Mouse (Mus musculus): ENCODE results near the gene Porcn. TPM values are rescaled to one million over a fixed set of nuclear protein-coding genes. Genes with fewer than 3 reads are reported as not detected.
A peak's percentile ranks its signal among the peaks of the same experiment; 100 is the strongest.

Gene Porcn
- total and polyA plus RNA-seq, 3 experiments: 0.22 to 4.6 (median 2.7) TPM

- ATAC-seq (ENCODE audit: extremely low read depth, insufficient number of reproducible peaks, low FRiP score, poor library complexity, severe bottlenecking): no peak
- H3K4me1 ChIP-seq (ENCODE audit: insufficient read depth, low read depth, low read length): peaks cover 22% of the 10 kb centered on the region
- no peak for TF ChIP-seq TAL1 (conservative IDR thresholded peaks at IDR 0.05; ENCODE audit: low read depth, low read length)
- TF ChIP-seq GATA1 (IDR thresholded peaks at IDR 0.05; ENCODE audit: borderline replicate concordance, low read length): no peak
- TF ChIP-seq GATA2 (IDR thresholded peaks at IDR 0.05; ENCODE audit: borderline replicate concordance, low read depth, low read length): no peak
- TF ChIP-seq CTCF (IDR thresholded peaks at IDR 0.05; ENCODE audit: low read depth, low read length): no peak
- no peak for TF ChIP-seq POLR2AphosphoS5 (IDR thresholded peaks at IDR 0.05; ENCODE audit: insufficient replicate concordance, low read depth, low read length)
- peaks cover 4% of the 10 kb centered on the region; the same call in 1 of the 2 replicates for H3K27me3 ChIP-seq (ENCODE audit: insufficient read depth, low read length)
- no peaks in the 10 kb centered on the region for H3K9me3 ChIP-seq (replicated peaks)
- no peak overlapping the region for H3K4me3 ChIP-seq (ENCODE audit: low read depth, low read length)
- DNase-seq (ENCODE audit: low spot score): no peak
- no peaks in the 10 kb centered on the region for H3K36me3 ChIP-seq (replicated peaks)
Measured at GRCm38 (mm10) chrX:8204076-8204475, 2.2 kb downstream of the Porcn start.

GRCm38 (mm10) chrX:8203105-8203504, 3.2 kb downstream of the Porcn start:
- H3K36me3 ChIP-seq (replicated peaks): no peaks in the 10 kb centered on the region
- no peak overlapping the region for H3K4me3 ChIP-seq (ENCODE audit: low read depth, low read length)
- peaks cover 4% of the 10 kb centered on the region; the same call in 1 of the 2 replicates for H3K27me3 ChIP-seq (ENCODE audit: insufficient read depth, low read length)
- ATAC-seq (ENCODE audit: extremely low read depth, insufficient number of reproducible peaks, low FRiP score, poor library complexity, severe bottlenecking) (no peak), DNase-seq (ENCODE audit: low spot score) (no peak)
- H3K9me3 ChIP-seq (replicated peaks): no peaks in the 10 kb centered on the region
- no peak for TF ChIP-seq TAL1 (conservative IDR thresholded peaks at IDR 0.05; ENCODE audit: low read depth, low read length)
- TF ChIP-seq POLR2AphosphoS5 (IDR thresholded peaks at IDR 0.05; ENCODE audit: insufficient replicate concordance, low read depth, low read length): no peak
- TF ChIP-seq CTCF (IDR thresholded peaks at IDR 0.05; ENCODE audit: low read depth, low read length): no peak
- no peak for TF ChIP-seq GATA1 (IDR thresholded peaks at IDR 0.05; ENCODE audit: borderline replicate concordance, low read length)
- no peak for TF ChIP-seq GATA2 (IDR thresholded peaks at IDR 0.05; ENCODE audit: borderline replicate concordance, low read depth, low read length)
- H3K4me1 ChIP-seq (ENCODE audit: insufficient read depth, low read depth, low read length): peaks cover 26% of the 10 kb centered on the region

GRCm38 (mm10) chrX:8193419-8193723, 13.0 kb downstream of the Porcn start, which contains the start of gene Ebp:
Ebp (minus strand) TSS chrX:8193512.
- H3K9me3 ChIP-seq (replicated peaks): no peaks in the 10 kb centered on the region
- ATAC-seq (ENCODE audit: extremely low read depth, insufficient number of reproducible peaks, low FRiP score, poor library complexity, severe bottlenecking) (no peak), DNase-seq (ENCODE audit: low spot score) (peak; percentile 19)
- H3K36me3 ChIP-seq (replicated peaks): peaks cover 6% of the 10 kb centered on the region
- no peaks in the 10 kb centered on the region for H3K27me3 ChIP-seq (ENCODE audit: insufficient read depth, low read length)
- peaks cover 34% of the 10 kb centered on the region for H3K4me1 ChIP-seq (ENCODE audit: insufficient read depth, low read depth, low read length)
- TF ChIP-seq GATA1 (IDR thresholded peaks at IDR 0.05; ENCODE audit: borderline replicate concordance, low read length) (no peak), POLR2AphosphoS5 (IDR thresholded peaks at IDR 0.05; ENCODE audit: insufficient replicate concordance, low read depth, low read length) (no peak), GATA2 (IDR thresholded peaks at IDR 0.05; ENCODE audit: borderline replicate concordance, low read depth, low read length) (no peak), CTCF (IDR thresholded peaks at IDR 0.05; ENCODE audit: low read depth, low read length) (no peak), TAL1 (conservative IDR thresholded peaks at IDR 0.05; ENCODE audit: low read depth, low read length) (no peak)
- peak within 1 kb of the TSS; percentile 81 for H3K4me3 ChIP-seq (ENCODE audit: low read depth, low read length)

- peak overlapping the region; percentile 81 for H3K4me3 ChIP-seq (ENCODE audit: low read depth, low read length)
- H3K9me3 ChIP-seq (replicated peaks): no peaks in the 10 kb centered on the region
- peak; percentile 98 for ATAC-seq (ENCODE audit: extremely low read depth, insufficient number of reproducible peaks, low FRiP score, poor library complexity, severe bottlenecking)
- DNase-seq (ENCODE audit: low spot score): peak; percentile 87
- TF ChIP-seq POLR2AphosphoS5 (IDR thresholded peaks at IDR 0.05; ENCODE audit: insufficient replicate concordance, low read depth, low read length) (no peak), GATA2 (IDR thresholded peaks at IDR 0.05; ENCODE audit: borderline replicate concordance, low read depth, low read length) (no peak), TAL1 (conservative IDR thresholded peaks at IDR 0.05; ENCODE audit: low read depth, low read length) (no peak), CTCF (IDR thresholded peaks at IDR 0.05; ENCODE audit: low read depth, low read length) (no peak), GATA1 (IDR thresholded peaks at IDR 0.05; ENCODE audit: borderline replicate concordance, low read length) (no peak)
- H3K4me1 ChIP-seq (ENCODE audit: insufficient read depth, low read depth, low read length): peaks cover 28% of the 10 kb centered on the region
- peaks cover 11% of the 10 kb centered on the region for H3K36me3 ChIP-seq (replicated peaks)
- no peaks in the 10 kb centered on the region for H3K27me3 ChIP-seq (ENCODE audit: insufficient read depth, low read length)
Measured at GRCm38 (mm10) chrX:8192640-8193418, 13.5 kb downstream of the Porcn start.

- Histone ChIP-seq H3K4me3 (ENCODE audit: low read depth, low read length) (peak overlapping the region; percentile 81), H3K27me3 (ENCODE audit: insufficient read depth, low read length) (no peaks in the 10 kb centered on the region), H3K9me3 (replicated peaks) (no peaks in the 10 kb centered on the region), H3K36me3 (replicated peaks) (peaks cover 17% of the 10 kb centered on the region), H3K4me1 (ENCODE audit: insufficient read depth, low read depth, low read length) (peaks cover 24% of the 10 kb centered on the region)
- TF ChIP-seq CTCF (IDR thresholded peaks at IDR 0.05; ENCODE audit: low read depth, low read length) (no peak), GATA1 (IDR thresholded peaks at IDR 0.05; ENCODE audit: borderline replicate concordance, low read length) (no peak), GATA2 (IDR thresholded peaks at IDR 0.05; ENCODE audit: borderline replicate concordance, low read depth, low read length) (no peak), POLR2AphosphoS5 (IDR thresholded peaks at IDR 0.05; ENCODE audit: insufficient replicate concordance, low read depth, low read length) (no peak), TAL1 (conservative IDR thresholded peaks at IDR 0.05; ENCODE audit: low read depth, low read length) (no peak)
- DNase-seq (ENCODE audit: low spot score) (no peak), ATAC-seq (ENCODE audit: extremely low read depth, insufficient number of reproducible peaks, low FRiP score, poor library complexity, severe bottlenecking) (no peak)
Measured at GRCm38 (mm10) chrX:8192126-8192639, 14.1 kb downstream of the Porcn start.

- no peaks in the 10 kb centered on the region for H3K27me3 ChIP-seq (ENCODE audit: insufficient read depth, low read length)
Measured at GRCm38 (mm10) chrX:8182871-8183540, 23.3 kb downstream of the Porcn start.

More at GRCm38 (mm10) chrX:8182871-8183540, 23.3 kb downstream of the Porcn start:
- no peaks in the 10 kb centered on the region for H3K9me3 ChIP-seq (replicated peaks)
- H3K36me3 ChIP-seq (replicated peaks): peaks cover 29% of the 10 kb centered on the region
- no peaks in the 10 kb centered on the region; the same call in 1 of the 2 replicates for H3K4me1 ChIP-seq (ENCODE audit: insufficient read depth, low read depth, low read length)
- no peak for DNase-seq (ENCODE audit: low spot score)
- no peak overlapping the region for H3K4me3 ChIP-seq (ENCODE audit: low read depth, low read length)
- ATAC-seq (ENCODE audit: extremely low read depth, insufficient number of reproducible peaks, low FRiP score, poor library complexity, severe bottlenecking): no peak
- TF ChIP-seq CTCF (IDR thresholded peaks at IDR 0.05; ENCODE audit: low read depth, low read length): no peak

Measured in G1E (cell line).